10 mouse cellular contexts compared by ENCODE assay signal in genomic region chr16:34901611-34902293, GRCm38 (mm10).
A peak's percentile ranks its signal among the peaks of the same experiment; 100 is the strongest.
DNase-seq lines count a peak whose midpoint lies in the region; ATAC-seq and TF ChIP-seq lines count a peak whose summit lies in the region.
"Had no signal": no experiment of that assay in that cellular context is flagged by ENCODE, and none has a peak within 500 bp of the region (broad histone marks: within the 10 kb centered on the region; RNA-seq: fewer than 3 reads in every experiment).

No protein-coding gene starts in this region.

- no peak for TF ChIP-seq CTCF in gastrocnemius, adult 2 months (IDR thresholded peaks at IDR 0.05)
- no peak for TF ChIP-seq CTCF in midbrain, postnatal 0 days (IDR thresholded peaks at IDR 0.05)

- 0 out of 2 replicates have a peak overlapping the region, but pooled peaks have one; percentile 8 for H3K27ac ChIP-seq in gastrocnemius, adult 2 months
- no peak overlapping the region for H3K27ac ChIP-seq in limb, embryonic 11.5 days (replicated peaks; ENCODE audit: low read depth, low read length)
- no peak overlapping the region for H3K27ac ChIP-seq in limb, embryonic 10.5 days
- no peak overlapping the region for H3K27ac ChIP-seq in embryonic facial prominence, embryonic 13.5 days
- no peak overlapping the region for H3K27ac ChIP-seq in midbrain, postnatal 0 days (ENCODE audit: low read depth, low read length)
- H3K27ac ChIP-seq: macrophage had no signal

- H3K27me3 ChIP-seq in limb, embryonic 11.5 days (ENCODE audit: control insufficient read depth, insufficient read depth, low read length) = no peaks in the 10 kb centered on the region
- peaks cover 20% of the 10 kb centered on the region; the same call in 1 of the 2 replicates for H3K27me3 ChIP-seq in limb, embryonic 10.5 days (ENCODE audit: low read depth, poor library complexity, severe bottlenecking)
- no peaks in the 10 kb centered on the region for H3K27me3 ChIP-seq in embryonic facial prominence, embryonic 13.5 days
- no peaks in the 10 kb centered on the region for H3K27me3 ChIP-seq in midbrain, postnatal 0 days (ENCODE audit: insufficient read depth, low read length)

- H3K36me3 ChIP-seq in limb, embryonic 11.5 days (ENCODE audit: control insufficient read depth, insufficient read depth, low read length) = no peaks in the 10 kb centered on the region
- no peaks in the 10 kb centered on the region for H3K36me3 ChIP-seq in limb, embryonic 10.5 days
- no peaks in the 10 kb centered on the region for H3K36me3 ChIP-seq in embryonic facial prominence, embryonic 13.5 days
- no peaks in the 10 kb centered on the region for H3K36me3 ChIP-seq in midbrain, postnatal 0 days (ENCODE audit: insufficient read depth, low read length)

- no peak overlapping the region for H3K4me3 ChIP-seq in gastrocnemius, adult 2 months
- no peak overlapping the region for H3K4me3 ChIP-seq in limb, embryonic 11.5 days (ENCODE audit: low read depth, low read length)
- H3K4me3 ChIP-seq in limb, embryonic 10.5 days = no peak overlapping the region
- H3K4me3 ChIP-seq in embryonic facial prominence, embryonic 13.5 days = no peak overlapping the region
- no peak overlapping the region for H3K4me3 ChIP-seq in midbrain, postnatal 0 days (ENCODE audit: low read depth, low read length)
- H3K4me3 ChIP-seq: erythroblast, embryonic 14.5 days had no signal

- intact Hi-C loops in gastrocnemius, adult 2 months (cut with DNase I) = loop anchor here (1.0 to 2.0 kb wide), 2 partner anchors 21 to 66 kb away; no protein-coding TSS in a partner anchor
- intact Hi-C loops in gastrocnemius, postnatal 14 days (cut with DNase I; ENCODE audit: low total_unique reads) = no loop called here

- peaks cover 27% of the 10 kb centered on the region for H3K4me1 ChIP-seq in limb, embryonic 11.5 days (ENCODE audit: control insufficient read depth, insufficient read depth, low read length)
- peaks cover 55% of the 10 kb centered on the region for H3K4me1 ChIP-seq in limb, embryonic 10.5 days
- peaks cover 52% of the 10 kb centered on the region for H3K4me1 ChIP-seq in embryonic facial prominence, embryonic 13.5 days
- no peaks in the 10 kb centered on the region for H3K4me1 ChIP-seq in midbrain, postnatal 0 days (ENCODE audit: insufficient read depth, low read length)

- 80% methylated on average over 7 of the region's 7 CpGs for WGBS in limb, embryonic 11.5 days
- 79% methylated on average over 7 of the region's 7 CpGs for WGBS in limb, embryonic 10.5 days
- WGBS in embryonic facial prominence, embryonic 13.5 days = 75% methylated on average over 7 of the region's 7 CpGs
- 78% methylated on average over 7 of the region's 7 CpGs for WGBS in midbrain, postnatal 0 days

- H3K4me2 ChIP-seq in limb, embryonic 11.5 days (ENCODE audit: low read depth, severe bottlenecking) = no peak overlapping the region
- no peak overlapping the region for H3K4me2 ChIP-seq in embryonic facial prominence, embryonic 13.5 days
- H3K4me2 ChIP-seq in midbrain, postnatal 0 days (ENCODE audit: low read depth, low read length, poor library complexity, severe bottlenecking) = no peak overlapping the region

- no peaks in the 10 kb centered on the region for H3K9me3 ChIP-seq in limb, embryonic 11.5 days (ENCODE audit: control insufficient read depth, low read length)
- H3K9me3 ChIP-seq in limb, embryonic 10.5 days (replicated peaks) = no peaks in the 10 kb centered on the region
- no peaks in the 10 kb centered on the region for H3K9me3 ChIP-seq in embryonic facial prominence, embryonic 13.5 days
- no peaks in the 10 kb centered on the region for H3K9me3 ChIP-seq in midbrain, postnatal 0 days (ENCODE audit: low read length)

- peak; percentile 50 for DNase-seq in gastrocnemius, adult 2 months
- no peak for DNase-seq in gastrocnemius, postnatal 14 days
- no peak for DNase-seq in limb, embryonic 11.5 days (ENCODE audit: low spot score)
- no peak for DNase-seq in limb, embryonic 10.5 days (ENCODE audit: low spot score)
- DNase-seq in midbrain, postnatal 0 days (ENCODE audit: low spot score) = peak; percentile 21
- DNase-seq in right cerebral cortex, postnatal 36 days (ENCODE audit: low spot score in 2 of 2) = no peak
- DNase-seq: thymus, adult 18-20 months had no signal

- no peak overlapping the region for H3K9ac ChIP-seq in limb, embryonic 11.5 days (ENCODE audit: low read length)
- H3K9ac ChIP-seq in embryonic facial prominence, embryonic 13.5 days = 0 out of 2 replicates have a peak overlapping the region, but pooled peaks have one; percentile 8
- no peak overlapping the region for H3K9ac ChIP-seq in midbrain, postnatal 0 days (replicated peaks; ENCODE audit: low read length, poor library complexity, severe bottlenecking)

- 0 out of 2 replicates have a peak, but pooled peaks have one; percentile 15 for ATAC-seq in limb, embryonic 11.5 days (ENCODE audit: insufficient number of reproducible peaks, low FRiP score, low TSS enrichment, low read depth)
- ATAC-seq in embryonic facial prominence, embryonic 13.5 days (ENCODE audit: insufficient number of reproducible peaks, insufficient read depth, low FRiP score, low TSS enrichment, low read depth) = no peak
- peak; percentile 28; the same call in 1 of the 2 replicates for ATAC-seq in midbrain, postnatal 0 days (ENCODE audit: low FRiP score)

Comparison
In these comparisons a context has a peak if more than half of its experiments do, and no peak if none do; other contexts are left out.
1. DNase-seq: peak in gastrocnemius, adult 2 months (single experiment) and midbrain, postnatal 0 days (single experiment); none in gastrocnemius, postnatal 14 days (single experiment), limb, embryonic 11.5 days (single experiment), limb, embryonic 10.5 days (single experiment) and right cerebral cortex, postnatal 36 days (0 of 2).